Mouse (Mus musculus) limb, embryonic 13.5 days (tissue): Measurements from ENCODE around the gene Cel. TPM values are rescaled to one million over a fixed set of nuclear protein-coding genes. Genes with fewer than 3 reads are reported as not detected.

Source experiments
- ATAC-seq: fragments of 200-750 bp; cut with Nextera tagmentation; 2 replicates; pipeline ENCODE4 v1.8.0; 2017; ENCODE audit warnings: low read depth, moderate number of reproducible peaks, moderate TSS enrichment; ENCODE audit not compliant: low FRiP score
- H3K27ac ChIP-seq: fragments of 300-500 bp; sonication (generic); 2 replicates; pipeline ENCODE4 v1.5.1; 2015; ENCODE audit warnings: inconsistent platforms, mild to moderate bottlenecking, moderate library complexity
- H3K27me3 ChIP-seq: fragments of 300-500 bp; sonication (generic); 2 replicates; pipeline ENCODE4 v1.6.1; 2015; ENCODE audit warnings: mild to moderate bottlenecking, inconsistent platforms
- H3K36me3 ChIP-seq: fragments of 300-500 bp; sonication (generic); 2 replicates; pipeline ENCODE4 v1.6.1; 2015; ENCODE audit warnings: inconsistent platforms, mild to moderate bottlenecking, moderate library complexity
- H3K4me1 ChIP-seq: fragments of 300-500 bp; sonication (generic); 2 replicates; pipeline ENCODE4 v1.6.1; 2015; ENCODE audit warnings: inconsistent platforms
- H3K4me2 ChIP-seq: fragments of 300-500 bp; sonication (generic); replicated peaks from 2 replicates; pipeline ENCODE4 v1.6.1; 2015; ENCODE audit warnings: inconsistent platforms, mild to moderate bottlenecking, moderate library complexity
- H3K4me3 ChIP-seq: fragments of 300-500 bp; sonication (generic); 2 replicates; pipeline ENCODE4 v1.5.1; 2015; ENCODE audit warnings: moderate library complexity, mild to moderate bottlenecking, inconsistent platforms
- H3K9ac ChIP-seq: fragments of 300-500 bp; sonication (generic); 2 replicates; pipeline ENCODE4 v1.6.1; 2015; ENCODE audit warnings: mild to moderate bottlenecking, inconsistent platforms
- H3K9me3 ChIP-seq: fragments of 300-500 bp; sonication (generic); 2 replicates; pipeline ENCODE4 v1.6.1; 2016; ENCODE audit warnings: inconsistent platforms
- WGBS: fragments of 180-500 bp; shearing (Covaris S2); methylation state at CpG from one replicate; pipeline ENCODE4 v1.1.7; 2015; 5-methylcytosine and 5-hydroxymethylcytosine counted together
- polyA plus RNA-seq: library from polyadenylated mRNA; unstranded; fragments of >200 nt; fragmentation: Nextera tagmentation; extraction: Ambion mirVana; gene quantifications from 2 replicates; pipeline ENCODE4 v1.2.1, GENCODE M21; 2015

Cel gene
- polyA plus RNA-seq = 0.11 TPM in 1 of 2 replicates, not detected in the other

GRCm38 (mm10) chr2:28563303-28563702 lies at the start of gene Cel:
TSS of gene Cel (minus strand) at chr2:28563403.
- no peak for ATAC-seq
- H3K4me3 ChIP-seq = no peak within 1 kb of the TSS
- no peak within 1 kb of the TSS for H3K9ac ChIP-seq
- H3K4me1 ChIP-seq = 0 out of 2 replicates have a peak, but pooled peaks cover 10% of the 10 kb centered on the region
- no peaks in the 10 kb centered on the region for H3K9me3 ChIP-seq
- H3K4me2 ChIP-seq = no peak within 1 kb of the TSS
- peak within 1 kb of the TSS; percentile 44; the same call in 1 of the 2 replicates for H3K27ac ChIP-seq
- 61% methylated on average over 6 of the region's 6 CpGs for WGBS
- no peaks in the 10 kb centered on the region for H3K27me3 ChIP-seq
- H3K36me3 ChIP-seq = peaks cover 35% of the 10 kb centered on the region

DNA sequence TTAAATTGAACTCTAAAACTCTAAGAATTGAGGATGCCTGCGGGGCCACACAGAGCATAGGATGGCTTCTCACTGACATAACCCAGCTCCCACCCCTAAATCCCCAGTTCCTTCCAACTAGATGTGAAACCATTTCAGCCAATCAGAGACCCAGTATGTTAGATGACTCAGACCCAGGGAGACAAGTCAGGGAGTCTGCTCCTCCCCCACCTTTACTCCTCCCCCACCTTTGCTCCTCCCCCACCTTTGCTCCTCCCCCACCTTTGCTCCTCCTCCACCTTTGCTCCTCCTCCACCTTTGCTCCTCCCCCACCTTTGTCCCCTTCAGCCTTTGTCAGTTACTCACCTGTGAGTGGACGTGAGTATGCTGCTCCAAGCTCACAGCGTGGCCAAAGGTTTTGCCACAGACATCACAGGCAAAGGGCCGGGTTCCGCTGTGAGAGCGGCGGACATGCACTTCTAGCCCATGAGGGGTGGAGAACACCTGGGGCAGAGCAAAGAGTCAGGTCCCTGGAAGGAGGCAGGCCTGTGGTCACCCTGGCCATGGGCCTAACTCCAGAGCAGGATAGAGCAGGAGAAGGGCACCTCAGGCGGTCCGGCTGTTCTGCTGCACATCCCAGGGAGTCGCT lies 49.3 kb upstream of the Cel start:
- Histone ChIP-seq H3K4me3 (no peak overlapping the region), H3K4me2 (no peak overlapping the region), H3K4me1 (peaks cover 3% of the 10 kb centered on the region), H3K36me3 (no peaks in the 10 kb centered on the region), H3K9me3 (no peaks in the 10 kb centered on the region), H3K9ac (no peak overlapping the region), H3K27me3 (peaks cover 5% of the 10 kb centered on the region; the same call in 1 of the 2 replicates), H3K27ac (no peak overlapping the region)
- 63% methylated on average over 10 of the region's 10 CpGs for WGBS
- no peak for ATAC-seq

- 84% methylated on average over 17 of the region's 17 CpGs for WGBS
- no peak overlapping the region for H3K4me3 ChIP-seq
- ATAC-seq = no peak
- peaks cover 5% of the 10 kb centered on the region; the same call in 1 of the 2 replicates for H3K27me3 ChIP-seq
- H3K4me1 ChIP-seq = peaks cover 10% of the 10 kb centered on the region
- H3K36me3 ChIP-seq = no peaks in the 10 kb centered on the region
- H3K4me2 ChIP-seq = no peak overlapping the region
- no peaks in the 10 kb centered on the region for H3K9me3 ChIP-seq
- no peak overlapping the region for H3K9ac ChIP-seq
- H3K27ac ChIP-seq = no peak overlapping the region
Measured at GRCm38 (mm10) chr2:28611407-28611787, 48.2 kb upstream of the Cel start.

DNA sequence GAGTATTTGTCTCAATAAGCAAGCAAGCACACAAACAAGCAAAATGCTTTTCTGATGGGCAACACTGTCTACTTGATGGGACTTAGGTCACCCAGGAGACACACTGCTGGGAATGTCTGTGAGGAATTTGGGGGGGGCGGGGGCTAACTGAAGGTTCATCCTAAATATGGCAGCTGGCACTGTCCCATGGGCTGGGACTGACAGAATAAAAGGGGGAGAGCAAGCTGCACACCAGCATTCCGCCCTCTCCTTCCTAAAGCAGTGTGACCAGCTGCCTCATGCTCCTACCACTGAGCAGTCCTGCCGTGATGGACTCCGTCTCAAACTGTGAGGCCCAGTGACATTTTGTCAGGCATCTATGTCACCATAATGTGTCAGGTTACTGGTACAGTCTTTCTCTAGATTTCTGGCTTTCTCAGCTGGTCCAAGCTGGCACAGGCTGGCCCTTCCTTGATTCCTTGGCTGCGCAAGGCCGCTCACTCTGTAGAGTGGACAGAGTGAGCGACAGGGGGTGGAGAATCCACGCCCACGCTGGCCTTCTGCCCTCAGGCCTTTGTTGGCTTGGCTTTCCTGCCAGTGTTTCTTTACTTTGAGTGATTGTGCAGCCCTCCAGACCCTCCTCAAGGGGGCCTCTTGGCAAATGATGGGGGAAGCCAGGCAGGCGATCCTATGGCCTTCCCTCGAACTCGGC lies 47.7 kb upstream of the Cel start:
- no peaks in the 10 kb centered on the region for H3K9me3 ChIP-seq
- no peak for ATAC-seq
- no peak overlapping the region for H3K27ac ChIP-seq
- H3K27me3 ChIP-seq = peaks cover 5% of the 10 kb centered on the region; the same call in 1 of the 2 replicates
- no peak overlapping the region for H3K4me2 ChIP-seq
- H3K9ac ChIP-seq = no peak overlapping the region
- no peaks in the 10 kb centered on the region for H3K36me3 ChIP-seq
- H3K4me1 ChIP-seq = peaks cover 15% of the 10 kb centered on the region
- WGBS = 86% methylated on average over 12 of the region's 12 CpGs
- H3K4me3 ChIP-seq = no peak overlapping the region

DNA sequence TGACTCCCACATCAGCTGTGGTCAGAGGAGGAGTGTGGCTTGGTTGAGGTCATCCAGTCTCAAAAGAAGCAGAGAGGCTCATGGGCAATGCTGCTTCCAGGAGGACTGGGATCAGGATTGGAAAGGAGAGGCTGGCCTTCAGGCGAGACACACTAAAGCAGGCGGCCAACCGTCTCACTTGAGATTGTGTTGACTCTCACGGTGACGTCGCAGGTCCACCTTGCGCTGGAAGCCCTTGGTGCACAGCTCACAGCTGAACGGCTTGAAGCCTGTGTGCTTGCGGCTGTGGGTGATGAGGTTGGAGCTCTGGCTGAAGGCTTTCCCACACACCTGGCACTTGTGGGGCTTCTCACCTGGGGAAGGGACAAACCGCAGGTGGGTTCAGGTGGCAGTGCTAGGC lies 46.6 kb upstream of the Cel start:
- H3K4me1 ChIP-seq = peaks cover 15% of the 10 kb centered on the region
- no peak overlapping the region for H3K4me3 ChIP-seq
- H3K27ac ChIP-seq = no peak overlapping the region
- H3K4me2 ChIP-seq = no peak overlapping the region
- WGBS = 86% methylated on average over 10 of the region's 10 CpGs
- H3K9me3 ChIP-seq = no peaks in the 10 kb centered on the region
- ATAC-seq = no peak
- no peaks in the 10 kb centered on the region for H3K36me3 ChIP-seq
- no peaks in the 10 kb centered on the region for H3K27me3 ChIP-seq
- no peak overlapping the region for H3K9ac ChIP-seq

- Histone ChIP-seq H3K27me3 (no peaks in the 10 kb centered on the region), H3K4me1 (peaks cover 15% of the 10 kb centered on the region), H3K9me3 (no peaks in the 10 kb centered on the region), H3K36me3 (no peaks in the 10 kb centered on the region), H3K4me3 (no peak overlapping the region), H3K9ac (no peak overlapping the region; the same call in 1 of the 2 replicates), H3K4me2 (no peak overlapping the region), H3K27ac (no peak overlapping the region)
- ATAC-seq = 0 out of 2 replicates have a peak, but pooled peaks have one; percentile 32
- 39% methylated on average over 10 of the region's 10 CpGs for WGBS
Measured at GRCm38 (mm10) chr2:28607341-28608165, 44.4 kb upstream of the Cel start.

DNA sequence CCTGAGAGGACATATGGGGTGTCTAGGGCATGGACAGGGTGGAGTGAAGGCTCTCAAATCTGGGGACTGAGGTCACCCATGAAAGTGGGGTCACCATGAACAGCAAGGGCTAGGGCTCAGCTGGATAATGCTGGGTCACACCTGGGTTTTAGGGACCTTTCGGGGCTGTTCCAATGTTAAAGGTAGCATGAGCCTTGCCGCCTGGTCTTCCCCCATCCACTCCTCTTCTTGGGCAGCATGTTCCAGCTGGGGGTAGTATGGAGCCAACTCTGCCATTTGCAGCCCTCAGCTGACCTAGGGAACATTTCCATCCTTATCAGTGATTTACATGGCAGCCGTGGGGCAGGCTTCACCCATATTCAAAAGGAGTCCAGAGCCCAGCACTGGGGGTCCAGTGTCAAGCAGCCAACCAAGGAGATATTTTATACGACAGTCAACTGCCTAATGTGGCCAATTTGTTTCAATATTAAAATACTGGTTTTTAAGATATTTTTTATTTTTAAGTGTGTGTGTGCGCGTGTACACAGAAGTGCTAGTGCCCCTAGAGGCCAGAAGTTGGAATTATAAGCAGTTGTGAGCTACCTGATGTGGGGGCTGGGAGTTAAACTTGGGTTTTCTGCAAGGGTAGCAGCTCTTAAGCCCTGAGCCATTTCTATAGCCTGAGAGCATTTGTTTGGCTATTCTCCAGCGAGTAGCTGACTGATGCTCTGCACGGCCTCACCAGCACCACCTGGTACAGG lies 43.6 kb upstream of the Cel start:
- no peak for ATAC-seq
- H3K36me3 ChIP-seq = no peaks in the 10 kb centered on the region
- no peaks in the 10 kb centered on the region for H3K27me3 ChIP-seq
- no peak overlapping the region for H3K9ac ChIP-seq
- H3K4me1 ChIP-seq = peaks cover 15% of the 10 kb centered on the region
- H3K27ac ChIP-seq = no peak overlapping the region
- H3K4me3 ChIP-seq = no peak overlapping the region
- no peaks in the 10 kb centered on the region for H3K9me3 ChIP-seq
- no peak overlapping the region for H3K4me2 ChIP-seq
- 63% methylated on average over 8 of the region's 8 CpGs for WGBS

DNA sequence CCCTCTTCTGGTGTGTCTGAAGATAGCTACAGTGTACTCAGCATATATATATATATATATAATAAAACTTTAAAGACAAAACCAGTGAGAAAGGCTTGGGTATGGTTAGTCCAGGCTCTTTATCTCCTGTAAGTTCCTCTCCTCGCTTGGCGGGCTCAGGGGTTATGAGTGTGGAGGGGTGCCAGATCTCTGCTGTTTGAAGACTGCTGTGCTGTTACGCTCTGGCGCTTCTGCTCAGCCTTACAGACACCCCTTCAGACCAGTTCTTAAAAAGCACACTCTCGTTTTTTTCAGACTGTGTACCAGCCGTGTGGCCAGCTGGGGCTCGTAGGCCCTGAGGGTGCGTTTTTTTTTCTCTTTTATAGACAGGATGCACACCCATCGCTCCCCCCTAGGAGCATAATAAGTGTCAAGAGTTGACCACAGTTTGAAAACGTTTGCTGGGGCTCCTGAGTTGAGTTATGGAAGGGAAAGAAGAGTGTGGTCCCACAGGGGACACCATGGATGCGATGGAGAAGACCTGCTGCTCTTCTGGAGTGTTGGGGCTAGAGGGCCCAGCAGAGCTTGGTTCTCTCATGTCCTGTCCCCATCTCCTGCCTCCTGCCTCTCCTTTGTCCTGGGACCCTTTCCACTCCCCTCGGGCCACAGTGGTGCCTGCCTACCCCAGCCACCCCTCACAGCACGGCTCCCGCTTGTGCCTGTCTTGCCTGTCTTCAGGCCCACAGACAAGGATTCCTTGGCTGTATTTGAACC lies 42.8 kb upstream of the Cel start:
- Histone ChIP-seq H3K4me3 (no peak overlapping the region), H3K27ac (no peak overlapping the region), H3K27me3 (no peaks in the 10 kb centered on the region), H3K9me3 (no peaks in the 10 kb centered on the region), H3K4me2 (no peak overlapping the region), H3K9ac (no peak overlapping the region), H3K36me3 (no peaks in the 10 kb centered on the region), H3K4me1 (peaks cover 15% of the 10 kb centered on the region)
- 48% methylated on average over 14 of the region's 14 CpGs for WGBS
- no peak for ATAC-seq

GRCm38 (mm10) chr2:28603542-28603941 lies 40.3 kb upstream of the Cel start:
- Histone ChIP-seq H3K9me3 (no peaks in the 10 kb centered on the region), H3K27me3 (no peaks in the 10 kb centered on the region), H3K27ac (no peak overlapping the region), H3K4me1 (peaks cover 17% of the 10 kb centered on the region), H3K4me3 (no peak overlapping the region), H3K4me2 (no peak overlapping the region), H3K9ac (no peak overlapping the region), H3K36me3 (no peaks in the 10 kb centered on the region)
- ATAC-seq = no peak
- 86% methylated on average over 5 of the region's 5 CpGs for WGBS

DNA sequence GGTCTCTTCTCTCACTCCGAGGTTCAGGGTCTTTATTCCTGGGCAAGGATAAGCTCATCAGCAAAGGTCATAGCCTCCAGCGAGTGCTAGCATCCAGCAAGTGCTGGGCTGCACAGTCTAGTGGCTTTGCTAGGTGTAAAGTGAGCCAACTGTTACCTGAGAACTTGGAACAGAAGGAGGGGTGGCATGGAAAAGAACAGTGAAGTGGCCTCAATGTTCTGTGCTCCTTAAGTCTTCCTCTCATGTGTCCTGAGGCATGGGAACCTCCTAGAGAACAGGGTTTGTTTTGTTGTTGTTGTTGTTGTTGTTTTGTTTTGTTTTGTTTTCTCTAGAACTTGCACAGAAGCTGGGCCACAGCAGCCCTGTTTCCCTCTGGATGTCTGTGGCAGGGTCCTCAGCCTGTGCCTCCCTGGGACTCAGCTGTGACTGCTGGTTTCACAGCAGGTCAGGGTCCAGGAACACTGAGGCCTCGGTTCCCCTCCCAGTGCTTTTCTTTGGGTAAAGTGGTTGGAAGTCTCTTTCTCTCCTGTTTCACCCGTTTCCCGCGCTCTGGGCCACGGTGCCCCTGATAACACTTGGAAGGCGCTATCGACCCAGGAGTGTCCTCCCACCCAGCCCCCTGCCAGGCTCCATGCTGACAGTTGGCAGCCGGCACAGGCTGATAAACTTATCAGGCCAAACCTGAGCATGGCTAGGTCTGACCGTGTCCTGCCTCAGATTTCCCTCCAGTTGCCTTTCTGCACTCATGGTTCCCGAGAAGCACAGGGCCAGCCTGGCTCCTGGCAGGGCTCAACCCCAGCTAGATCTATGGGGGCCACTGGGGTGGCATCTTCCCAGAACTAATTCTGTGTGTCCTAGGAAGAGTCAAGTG lies 38.8 kb upstream of the Cel start:
- WGBS = 64% methylated on average over 12 of the region's 12 CpGs
- no peaks in the 10 kb centered on the region for H3K27me3 ChIP-seq
- no peaks in the 10 kb centered on the region for H3K36me3 ChIP-seq
- no peak for ATAC-seq
- H3K4me2 ChIP-seq = no peak overlapping the region
- H3K9me3 ChIP-seq = 0 out of 2 replicates have a peak, but pooled peaks cover 3% of the 10 kb centered on the region
- H3K4me3 ChIP-seq = no peak overlapping the region
- no peak overlapping the region for H3K9ac ChIP-seq
- no peak overlapping the region for H3K27ac ChIP-seq
- peaks cover 17% of the 10 kb centered on the region for H3K4me1 ChIP-seq
